Mouse (Mus musculus) retina, postnatal 7 days (tissue): ENCODE measurements around the gene Nfe2l2.
"Not testable (repeated sequence)": the region's sequence is repeated elsewhere in the genome, so short reads cannot be mapped to it uniquely, and the experiment has no call there.

Source experiments
- DNase-seq: peaks from one replicate; pipeline ENCODE4 v3.0.0-alpha.2; 2012; ENCODE audit warnings: low read depth, low spot score

Gene Nfe2l2

GRCm38 (mm10) chr2:75713083-75713482, 8.6 kb upstream of the Nfe2l2 start:
- DNase-seq, result no peak

- DNase-seq, result no peak
Observed at GRCm38 (mm10) chr2:75707420-75707819, 3.0 kb upstream of the Nfe2l2 start.

GRCm38 (mm10) chr2:75706435-75706834, 2.0 kb upstream of the Nfe2l2 start:
- DNase-seq, result no peak

- DNase-seq, result peak; percentile 5
Observed at GRCm38 (mm10) chr2:75705162-75705752, 816 bp upstream of the Nfe2l2 start.

DNA sequence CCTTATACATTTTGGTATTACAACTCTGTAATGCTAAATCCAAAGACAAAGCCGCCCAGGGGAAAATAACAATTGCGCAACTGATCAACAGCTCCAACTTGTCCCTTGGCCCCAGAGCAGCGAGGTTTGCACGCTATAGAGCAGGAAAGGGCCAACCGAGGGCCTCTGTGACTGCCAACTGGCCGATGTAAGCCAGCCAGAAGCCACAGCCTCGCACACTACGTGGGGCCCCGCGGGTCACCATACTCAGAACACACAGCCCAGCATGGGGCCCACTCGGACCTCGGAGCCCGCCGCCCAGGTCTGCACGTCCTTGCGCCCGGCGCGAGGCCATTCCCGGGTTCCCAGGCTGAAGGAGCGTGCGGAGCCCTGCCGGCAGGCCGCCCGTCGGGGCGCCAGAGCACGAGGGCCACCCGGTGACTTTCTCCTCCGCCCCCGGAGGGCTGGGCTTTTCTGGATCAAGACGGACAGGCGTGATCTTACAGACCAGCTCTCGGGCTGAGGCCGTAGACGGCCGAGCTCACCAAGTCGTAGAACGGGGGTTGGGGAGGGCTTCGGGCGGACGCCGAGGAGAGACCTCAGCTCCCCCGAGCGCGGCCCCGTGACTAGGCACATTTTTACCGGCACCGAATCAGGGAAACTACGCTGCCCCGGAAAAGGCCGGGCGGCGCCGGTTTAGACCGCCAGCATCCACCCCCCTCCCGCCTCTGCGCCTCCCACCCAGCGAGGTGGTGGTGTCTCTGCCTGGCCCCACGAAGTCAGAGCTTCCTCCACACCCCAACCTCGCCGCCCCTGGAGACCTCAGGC, 863 bp downstream of the Nfe2l2 start:
- peak; percentile 74 for DNase-seq

DNA sequence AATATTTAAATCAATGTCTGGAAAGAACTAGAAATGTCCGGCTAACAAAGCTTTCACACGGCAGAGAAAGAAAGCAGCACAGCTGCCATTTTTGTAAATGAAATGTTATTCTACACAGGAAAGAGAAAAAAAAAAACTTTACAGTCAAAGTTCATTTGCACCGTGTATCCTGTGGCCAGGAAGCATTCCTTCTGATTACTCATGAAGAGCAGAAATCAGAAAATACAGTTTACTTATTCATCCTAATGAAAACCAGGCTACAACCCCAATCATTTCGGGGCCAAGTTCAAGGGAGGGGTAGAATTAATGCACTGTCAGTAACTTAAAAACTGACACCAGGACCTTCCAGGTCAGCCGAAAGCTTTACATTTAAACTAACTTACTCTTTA, 1.9 kb downstream of the Nfe2l2 start:
- DNase-seq, result no peak

DNA sequence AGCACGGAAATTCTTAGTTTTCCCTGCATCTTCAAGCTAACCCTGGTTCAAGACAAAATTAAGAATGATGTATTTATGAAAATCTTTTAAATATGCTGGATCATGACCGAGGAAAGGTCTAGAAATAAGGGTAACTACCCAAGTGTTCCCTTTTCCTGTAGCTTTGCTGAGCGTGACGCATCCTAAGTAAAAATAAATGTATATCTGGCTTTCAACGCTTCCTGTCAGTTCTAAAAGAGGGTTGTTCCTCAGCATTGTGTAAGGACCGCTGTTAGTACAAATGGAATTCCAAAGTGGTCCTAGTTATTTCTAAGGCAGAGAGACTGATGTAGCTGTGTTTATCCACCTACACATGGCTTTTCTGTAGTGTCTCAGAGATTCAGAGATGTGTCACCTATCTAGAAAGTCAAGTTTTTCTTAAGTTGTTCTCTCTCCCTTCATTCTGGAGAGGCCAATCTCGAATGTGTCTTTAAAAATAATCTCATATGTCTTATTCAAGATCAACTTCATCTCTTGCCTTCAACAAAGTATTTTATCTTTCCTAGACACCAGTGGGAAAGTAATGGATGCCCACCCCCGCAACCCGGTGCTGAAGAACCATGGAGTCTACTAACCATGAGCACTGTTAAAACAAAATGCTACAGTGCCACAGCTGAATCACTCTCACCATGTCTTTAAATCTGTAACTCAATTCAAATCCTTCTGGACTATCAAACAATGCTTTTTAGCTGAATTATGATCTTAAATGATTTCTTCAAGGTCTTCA, 2.4 kb downstream of the Nfe2l2 start:
- DNase-seq, result no peak

DNA sequence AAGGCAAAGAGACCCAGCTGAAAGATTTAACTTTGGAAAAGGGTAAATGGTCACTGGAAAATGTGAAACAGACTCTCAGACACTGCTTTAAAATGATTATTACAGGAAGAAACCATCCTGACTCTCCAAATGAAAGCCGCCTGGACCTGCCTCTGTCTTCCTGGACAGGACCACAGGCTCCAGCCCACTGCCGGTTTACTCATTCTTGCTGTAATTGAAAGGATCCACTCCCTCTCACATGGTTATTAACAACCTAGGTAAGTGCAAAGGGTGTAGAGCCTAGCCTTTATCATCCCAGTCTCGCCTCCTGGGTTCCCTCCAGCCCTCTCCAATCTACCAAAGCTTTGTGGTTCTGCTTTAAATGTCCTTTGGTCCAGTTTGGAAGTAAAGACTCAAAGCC, 3.2 kb downstream of the Nfe2l2 start:
- DNase-seq, result no peak

GRCm38 (mm10) chr2:75700543-75700942, 3.9 kb downstream of the Nfe2l2 start:
- DNase-seq, result no peak

- no peak for DNase-seq
Observed at GRCm38 (mm10) chr2:75698874-75699273, 5.6 kb downstream of the Nfe2l2 start.

DNA sequence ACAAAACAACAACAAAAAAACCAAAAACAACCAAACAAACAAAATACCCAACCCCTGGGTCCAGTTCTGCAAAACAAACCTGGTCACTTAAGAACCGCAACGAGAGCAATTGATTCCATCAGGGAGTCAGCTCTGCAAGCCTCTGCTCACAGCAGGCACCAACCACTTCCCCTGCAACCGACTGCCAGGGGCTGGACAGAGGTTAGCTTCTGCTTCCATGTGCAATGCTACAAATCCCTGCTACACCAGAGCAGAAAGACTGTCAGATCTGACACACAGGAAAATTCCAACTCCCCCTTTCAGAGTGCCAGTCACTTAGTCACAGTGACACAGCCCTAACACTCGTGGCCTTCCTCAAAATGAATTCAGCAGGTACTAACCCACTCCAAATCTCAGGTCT, 6.4 kb downstream of the Nfe2l2 start:
- DNase-seq, result no peak

DNA sequence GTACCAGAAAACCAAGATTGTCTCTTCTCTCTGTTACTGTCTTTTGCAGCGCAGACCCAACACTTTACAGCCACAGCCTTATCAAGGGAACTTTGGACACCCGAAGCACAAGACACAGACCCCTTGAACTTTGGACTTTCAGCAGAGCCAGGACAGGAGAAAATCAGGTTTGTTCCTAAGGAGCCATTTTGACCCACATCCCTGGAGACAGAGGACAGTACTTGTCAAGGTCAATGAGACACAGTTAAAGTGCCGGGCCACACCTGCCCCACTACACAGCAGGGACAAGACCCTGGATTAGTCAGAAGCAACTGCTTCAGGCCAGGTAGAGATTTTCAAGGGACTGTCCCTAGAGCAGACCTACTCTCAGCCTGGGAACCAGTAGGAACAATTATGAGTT, 7.2 kb downstream of the Nfe2l2 start:
- no peak for DNase-seq

- DNase-seq, result no peak
Observed at GRCm38 (mm10) chr2:75696371-75696770, 8.1 kb downstream of the Nfe2l2 start.

DNA sequence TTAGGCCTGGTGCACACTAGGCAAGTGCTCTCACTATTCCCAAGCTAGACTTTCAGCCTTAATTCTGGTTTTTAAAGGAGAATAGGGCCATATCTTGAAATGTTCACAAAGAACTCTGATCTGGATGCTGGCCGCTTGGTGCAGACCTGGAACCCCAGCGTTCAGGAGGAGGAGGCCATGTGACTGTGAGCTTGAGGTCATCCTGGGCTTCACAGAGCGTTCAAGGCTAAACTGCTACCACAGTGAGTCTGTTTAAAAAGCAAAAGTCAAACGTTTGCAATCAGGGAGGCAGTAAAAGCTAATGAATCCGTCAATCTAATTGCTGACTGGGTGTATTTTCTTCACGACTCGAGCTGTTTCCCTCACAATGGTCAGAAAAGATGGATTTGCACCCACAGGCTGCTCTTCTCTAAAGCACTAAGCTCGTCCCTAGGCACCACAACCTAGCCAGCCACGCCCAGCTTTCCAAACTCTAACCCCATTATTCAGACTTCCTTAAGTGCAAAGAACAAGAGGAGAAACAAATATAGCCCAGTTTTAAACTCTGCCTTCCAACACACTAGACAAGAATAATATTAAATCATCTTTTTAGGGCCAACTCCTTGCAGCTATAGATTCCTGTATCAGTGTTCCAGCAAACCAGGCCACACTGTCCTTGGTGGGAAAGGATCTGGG, 8.6 kb downstream of the Nfe2l2 start:
- DNase-seq, result no peak

DNA sequence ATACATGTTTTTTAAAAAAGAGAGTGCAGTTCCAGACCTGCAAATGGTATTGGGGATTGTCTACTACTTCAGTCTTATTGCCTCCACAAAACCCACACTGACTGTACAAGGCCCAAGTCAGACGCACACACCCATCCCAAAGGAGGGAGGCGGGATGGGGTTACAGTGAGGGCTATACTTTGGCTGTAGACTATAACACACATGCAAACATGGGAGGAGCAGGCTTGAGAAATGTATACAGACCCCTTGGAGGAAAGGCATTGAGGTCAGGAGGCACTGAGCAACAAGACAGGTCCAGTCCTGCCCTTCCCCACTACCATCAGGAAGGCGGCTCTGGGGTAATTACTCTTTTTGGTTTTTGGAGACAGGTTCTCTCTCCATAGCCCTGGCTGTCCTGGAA, 9.5 kb downstream of the Nfe2l2 start:
- DNase-seq, result not testable (repeated sequence)

- no peak for DNase-seq
Observed at GRCm38 (mm10) chr2:75692369-75692768, 12.1 kb downstream of the Nfe2l2 start.

GRCm38 (mm10) chr2:75691316-75691715, 13.1 kb downstream of the Nfe2l2 start:
- no peak for DNase-seq

- DNase-seq, result no peak
Observed at GRCm38 (mm10) chr2:75690656-75691055, 13.8 kb downstream of the Nfe2l2 start.

GRCm38 (mm10) chr2:75689482-75690158, 14.8 kb downstream of the Nfe2l2 start:
- no peak for DNase-seq

- no peak for DNase-seq
Observed at GRCm38 (mm10) chr2:75688901-75689300, 15.5 kb downstream of the Nfe2l2 start.

- no peak for DNase-seq
Observed at GRCm38 (mm10) chr2:75687040-75687749, 17.2 kb downstream of the Nfe2l2 start.
